8 mouse cellular contexts compared by ENCODE assay signal in the genomic region with DNA sequence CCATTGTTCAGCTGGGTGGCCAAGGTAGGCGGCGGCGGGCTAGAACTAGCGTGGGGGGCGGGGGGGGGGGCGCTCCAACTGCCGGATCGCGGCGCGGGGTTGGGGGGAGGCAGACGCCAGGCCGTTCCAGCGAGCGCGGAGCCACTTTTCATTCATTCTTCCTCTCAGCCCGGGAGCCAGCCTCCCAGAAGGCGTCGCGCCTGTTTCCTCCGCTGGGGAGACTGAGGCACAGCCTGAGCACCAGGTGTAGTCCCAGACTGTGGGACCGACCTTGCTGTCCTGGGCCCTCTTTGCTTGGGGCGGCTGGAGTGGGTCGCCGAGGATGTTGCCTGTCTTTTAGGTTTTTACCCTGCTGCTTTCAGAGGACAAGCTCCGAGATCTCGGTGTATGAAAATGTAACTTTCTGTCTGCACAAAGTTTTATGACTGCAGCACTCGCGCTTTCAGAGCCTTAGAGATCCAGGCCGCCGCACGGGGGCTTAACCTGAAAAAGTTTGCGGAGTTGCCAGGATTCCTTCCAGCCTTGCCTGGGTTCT.
DNase-seq lines count a peak whose midpoint lies in the region; ATAC-seq and TF ChIP-seq lines count a peak whose summit lies in the region.

No protein-coding gene starts in this region.

- H3K27me3 ChIP-seq in heart, embryonic 15.5 days: no peaks in the 10 kb centered on the region
- H3K27me3 ChIP-seq in limb, embryonic 13.5 days: no peaks in the 10 kb centered on the region
- H3K27me3 ChIP-seq in midbrain, postnatal 0 days (ENCODE audit: insufficient read depth, low read length): no peaks in the 10 kb centered on the region

- no peaks in the 10 kb centered on the region for H3K9me3 ChIP-seq in heart, embryonic 15.5 days (replicated peaks)
- H3K9me3 ChIP-seq in limb, embryonic 13.5 days: no peaks in the 10 kb centered on the region
- H3K9me3 ChIP-seq in midbrain, postnatal 0 days (ENCODE audit: low read length): no peaks in the 10 kb centered on the region

- peak; percentile 19 for TF ChIP-seq CTCF in midbrain, postnatal 0 days (IDR thresholded peaks at IDR 0.05)

- peak; percentile 13 to 15 for DNase-seq in cerebellum, postnatal 14 days
- DNase-seq in cerebellum, postnatal 36 days: no peak
- peak; percentile 54 for DNase-seq in 416B (ENCODE audit: low read depth)
- DNase-seq in adrenal gland, postnatal 36 days: peak; percentile 27 to 44
- DNase-seq in midbrain, postnatal 0 days (ENCODE audit: low spot score): no peak
- DNase-seq in urinary bladder, postnatal 10 days (ENCODE audit: low spot score): no peak

- H3K36me3 ChIP-seq in heart, embryonic 15.5 days: no peaks in the 10 kb centered on the region
- H3K36me3 ChIP-seq in limb, embryonic 13.5 days: no peaks in the 10 kb centered on the region
- H3K36me3 ChIP-seq in midbrain, postnatal 0 days (ENCODE audit: insufficient read depth, low read length): no peaks in the 10 kb centered on the region

- H3K4me3 ChIP-seq in heart, embryonic 15.5 days: peak overlapping the region; percentile 86
- peak overlapping the region; percentile 77 for H3K4me3 ChIP-seq in limb, embryonic 13.5 days
- peak overlapping the region; percentile 69 for H3K4me3 ChIP-seq in midbrain, postnatal 0 days (ENCODE audit: low read depth, low read length)

- H3K27ac ChIP-seq in heart, embryonic 15.5 days: peak overlapping the region; percentile 75
- H3K27ac ChIP-seq in limb, embryonic 13.5 days: peak overlapping the region; percentile 78
- no peak overlapping the region for H3K27ac ChIP-seq in midbrain, postnatal 0 days (ENCODE audit: low read depth, low read length)

- WGBS in heart, embryonic 15.5 days: 0% methylated on average over 20 of the region's 33 CpGs
- under 1% methylated on average over 30 of the region's 33 CpGs for WGBS in limb, embryonic 13.5 days
- WGBS in midbrain, postnatal 0 days: 1% methylated on average over 30 of the region's 33 CpGs

- H3K9ac ChIP-seq in heart, embryonic 15.5 days: peak overlapping the region; percentile 76
- peak overlapping the region; percentile 78 for H3K9ac ChIP-seq in limb, embryonic 13.5 days
- peak overlapping the region; percentile 62 for H3K9ac ChIP-seq in midbrain, postnatal 0 days (replicated peaks; ENCODE audit: low read length, poor library complexity, severe bottlenecking)

- peak overlapping the region; percentile 94 for H3K4me2 ChIP-seq in heart, embryonic 15.5 days
- H3K4me2 ChIP-seq in limb, embryonic 13.5 days (replicated peaks): peak overlapping the region; percentile 81
- H3K4me2 ChIP-seq in midbrain, postnatal 0 days (ENCODE audit: low read depth, low read length, poor library complexity, severe bottlenecking): peak overlapping the region; percentile 100

- peaks cover 29% of the 10 kb centered on the region for H3K4me1 ChIP-seq in heart, embryonic 15.5 days (replicated peaks)
- H3K4me1 ChIP-seq in limb, embryonic 13.5 days: peaks cover 36% of the 10 kb centered on the region
- no peaks in the 10 kb centered on the region for H3K4me1 ChIP-seq in midbrain, postnatal 0 days (ENCODE audit: insufficient read depth, low read length)

- ATAC-seq in heart, embryonic 15.5 days (replicated peaks; ENCODE audit: insufficient number of reproducible peaks, insufficient read depth, low FRiP score, low read depth): peak; percentile 53
- peak; percentile 73 for ATAC-seq in limb, embryonic 13.5 days (ENCODE audit: low FRiP score, low read depth)
- peak; percentile 36; the same call in 1 of the 2 replicates for ATAC-seq in midbrain, postnatal 0 days (ENCODE audit: low FRiP score)

Comparison
In these comparisons a context has a peak if more than half of its experiments do, and no peak if none do; other contexts are left out.
1. DNase-seq: peak in cerebellum, postnatal 14 days (2 of 2), 416B (single experiment) and adrenal gland, postnatal 36 days (2 of 2); none in cerebellum, postnatal 36 days (0 of 2), midbrain, postnatal 0 days (single experiment) and urinary bladder, postnatal 10 days (single experiment).
2. Peak in every context shown above with its lines, with median percentiles within 50 percentile points of each other: ATAC-seq, H3K4me2 ChIP-seq, H3K4me3 ChIP-seq and H3K9ac ChIP-seq.